Mouse (Mus musculus) kidney, embryonic 16.5 days (tissue): ENCODE measurements at regions not wholly inside any gene's neighbourhood (a gene's known extent, or its start where the extent isn't known, plus 50 kb on each side); places are given as distances from the start of the nearest gene placed in this dataset.

Experiments used
- ATAC-seq: fragments of 200-750 bp; cut with Nextera tagmentation; 2 replicates; pipeline ENCODE4 v1.8.0; 2017; ENCODE audit warnings: moderate TSS enrichment; ENCODE audit not compliant: low FRiP score, low TSS enrichment
- H3K27ac ChIP-seq: fragments of 300-500 bp; sonication (generic); 2 replicates; pipeline ENCODE4 v1.5.1; 2014; ENCODE audit warnings: low read length
- H3K27me3 ChIP-seq: fragments of 300-500 bp; sonication (generic); 2 replicates; pipeline ENCODE4 v1.6.1; 2014; ENCODE audit warnings: low read length, control low read depth, mixed read lengths; ENCODE audit not compliant: insufficient read depth
- H3K36me3 ChIP-seq: fragments of 300-500 bp; sonication (generic); 2 replicates; pipeline ENCODE4 v1.6.1; 2014; ENCODE audit warnings: low read length, control low read depth, mixed read lengths; ENCODE audit not compliant: insufficient read depth
- H3K4me1 ChIP-seq: fragments of 300-500 bp; sonication (generic); 2 replicates; pipeline ENCODE4 v1.6.1; 2014; ENCODE audit warnings: low read length, control low read depth, mixed read lengths; ENCODE audit not compliant: insufficient read depth
- H3K4me2 ChIP-seq: fragments of 300-500 bp; sonication (generic); replicated peaks from 2 replicates; pipeline ENCODE4 v1.6.1; 2014; ENCODE audit warnings: low read depth, low read length
- H3K4me3 ChIP-seq: fragments of 300-500 bp; sonication (generic); 2 replicates; pipeline ENCODE4 v1.5.1; 2014; ENCODE audit warnings: mild to moderate bottlenecking, low read length
- H3K9ac ChIP-seq: fragments of 300-500 bp; sonication (generic); replicated peaks from 2 replicates; pipeline ENCODE4 v1.6.1; 2014; ENCODE audit warnings: low read length
- H3K9me3 ChIP-seq: fragments of 300-500 bp; sonication (generic); 2 replicates; pipeline ENCODE4 v1.6.1; 2016; ENCODE audit warnings: low read length, control low read depth
- WGBS: fragments of 180-500 bp; shearing (Covaris S2); extraction: QIAGEN DNeasy Blood & Tissue Kit; methylation state at CpG from one replicate; pipeline ENCODE4 v1.1.7; 2014; 5-methylcytosine and 5-hydroxymethylcytosine counted together

DNA sequence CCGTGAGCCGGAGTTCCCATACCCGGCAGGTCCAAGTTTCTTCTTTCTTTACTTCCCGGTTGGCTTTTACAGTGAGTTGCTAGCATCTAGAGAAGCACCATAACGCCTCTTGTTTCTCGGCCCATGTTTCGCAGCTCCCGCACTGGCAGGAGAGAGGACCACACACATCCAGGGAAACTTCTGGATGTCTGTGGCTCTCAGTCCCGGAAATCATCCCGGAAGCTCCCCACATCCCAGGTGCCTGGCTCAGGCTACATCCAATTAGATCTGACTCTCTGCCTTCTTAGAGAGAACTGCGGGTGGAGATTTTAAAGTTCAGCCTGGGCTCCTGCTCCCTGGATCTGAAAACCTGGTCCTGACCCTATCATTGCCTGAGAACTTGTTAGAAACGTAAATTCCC lies 146.8 kb upstream of the Mylip start:
- no peaks in the 10 kb centered on the region for H3K9me3 ChIP-seq
- no peak for ATAC-seq
- no peak overlapping the region for H3K4me3 ChIP-seq
- no peak overlapping the region for H3K4me2 ChIP-seq
- WGBS: 59% methylated on average over 12 of the region's 12 CpGs
- H3K9ac ChIP-seq: no peak overlapping the region
- 0 out of 2 replicates have a peak, but pooled peaks cover 2% of the 10 kb centered on the region for H3K27me3 ChIP-seq
- no peak overlapping the region for H3K27ac ChIP-seq
- no peaks in the 10 kb centered on the region for H3K36me3 ChIP-seq
- H3K4me1 ChIP-seq: peaks cover 13% of the 10 kb centered on the region

DNA sequence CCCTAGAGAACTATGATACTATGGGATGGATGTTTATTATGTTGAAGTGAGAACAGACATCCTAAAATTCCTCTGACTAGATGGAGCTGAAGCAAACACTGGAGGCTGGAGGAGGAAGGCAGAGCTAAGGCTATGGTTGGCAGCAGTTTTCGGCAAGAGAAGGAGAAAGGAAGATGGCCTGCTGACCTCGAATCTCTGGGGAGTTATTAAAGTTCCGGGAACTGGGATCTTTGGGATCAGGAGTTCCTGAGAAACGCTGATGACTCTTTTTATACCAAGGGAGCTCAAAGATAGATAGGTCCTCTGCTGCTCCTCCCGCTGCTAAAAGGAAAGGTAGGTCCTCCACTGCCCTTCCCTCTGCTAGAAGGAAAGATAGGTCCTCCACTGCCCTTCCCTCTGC lies 143.9 kb upstream of the Mylip start:
- ATAC-seq: no peak

DNA sequence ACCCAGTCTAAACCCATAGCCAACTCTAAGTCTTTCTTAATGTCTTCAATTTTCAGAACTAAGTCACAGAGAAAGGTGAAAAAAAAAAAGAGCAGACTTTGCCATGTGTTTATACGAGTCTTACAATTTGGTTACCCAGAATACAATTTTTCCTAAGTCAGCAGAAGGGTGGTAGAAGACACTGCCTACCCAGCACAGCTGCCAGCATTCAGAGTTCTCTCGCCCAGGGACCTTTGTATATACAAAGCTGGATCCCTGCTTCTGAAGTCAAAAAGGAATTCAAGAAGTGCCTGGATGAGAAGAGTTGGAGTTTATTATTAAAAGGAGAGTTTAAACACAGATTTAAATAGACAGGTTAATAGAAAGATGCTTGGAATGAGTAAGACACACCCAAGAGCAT lies 143.2 kb upstream of the Mylip start:
- H3K9ac ChIP-seq: no peak overlapping the region
- H3K9me3 ChIP-seq: no peaks in the 10 kb centered on the region
- H3K27me3 ChIP-seq: 0 out of 2 replicates have a peak, but pooled peaks cover 2% of the 10 kb centered on the region
- peaks cover 6% of the 10 kb centered on the region for H3K4me1 ChIP-seq
- no peak overlapping the region for H3K27ac ChIP-seq
- ATAC-seq: no peak
- H3K4me2 ChIP-seq: no peak overlapping the region
- H3K4me3 ChIP-seq: no peak overlapping the region
- WGBS: 73% methylated on average over 2 of the region's 2 CpGs
- H3K36me3 ChIP-seq: no peaks in the 10 kb centered on the region

More for the DNA sequence above, 143.9 kb upstream of the Mylip start:
- H3K27me3 ChIP-seq: 0 out of 2 replicates have a peak, but pooled peaks cover 2% of the 10 kb centered on the region
- 43% methylated on average over 5 of the region's 5 CpGs for WGBS
- H3K4me3 ChIP-seq: no peak overlapping the region
- peaks cover 6% of the 10 kb centered on the region for H3K4me1 ChIP-seq
- H3K9ac ChIP-seq: no peak overlapping the region
- no peak overlapping the region for H3K4me2 ChIP-seq
- no peaks in the 10 kb centered on the region for H3K9me3 ChIP-seq
- no peak overlapping the region for H3K27ac ChIP-seq
- H3K36me3 ChIP-seq: no peaks in the 10 kb centered on the region

DNA sequence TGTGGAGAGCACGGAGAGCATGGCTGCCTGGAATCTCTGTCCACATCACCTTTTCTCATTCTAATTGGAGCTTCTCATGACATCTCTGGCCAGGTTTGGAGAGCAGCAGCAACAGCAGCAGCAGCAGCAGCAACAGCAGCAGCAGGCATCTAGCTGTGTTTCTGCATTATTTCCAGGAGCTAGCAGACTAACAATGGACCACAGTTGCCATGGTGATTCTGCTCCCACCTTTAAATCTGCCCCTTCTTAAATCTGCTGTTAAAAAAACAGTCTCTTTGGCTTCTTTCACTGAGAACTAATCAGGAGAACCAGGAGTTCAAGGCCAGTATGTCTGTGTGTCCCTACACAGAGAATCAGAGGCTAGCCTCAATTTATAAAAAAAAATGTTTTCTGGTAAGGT lies 139.5 kb upstream of the Mylip start:
- Histone ChIP-seq H3K36me3 (no peaks in the 10 kb centered on the region), H3K4me3 (no peak overlapping the region), H3K9ac (no peak overlapping the region), H3K27ac (no peak overlapping the region), H3K4me1 (no peaks in the 10 kb centered on the region; the same call in 1 of the 2 replicates), H3K4me2 (no peak overlapping the region), H3K9me3 (no peaks in the 10 kb centered on the region), H3K27me3 (no peaks in the 10 kb centered on the region)
- WGBS: 58% methylated on average over 1 of the region's 1 CpGs
- no peak for ATAC-seq

DNA sequence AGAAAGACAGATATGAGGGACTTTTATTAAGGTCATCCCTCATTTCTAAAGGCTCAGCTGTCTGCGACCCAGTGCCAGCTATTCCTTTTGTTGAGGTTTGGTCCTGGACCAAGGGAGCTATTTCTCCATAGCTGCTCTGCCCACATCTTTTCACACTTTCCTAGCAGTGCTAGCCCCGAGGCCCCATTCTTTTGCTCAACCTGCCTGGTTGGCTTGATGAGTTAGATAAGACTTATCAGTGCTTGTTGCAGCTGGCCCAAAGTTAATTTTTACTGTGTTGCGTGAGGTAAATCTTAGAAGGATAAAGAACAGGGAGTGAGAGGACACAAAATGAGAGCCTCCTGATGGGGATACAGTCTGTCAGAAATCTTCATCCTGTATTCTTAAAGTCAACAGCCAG lies 138.5 kb upstream of the Mylip start:
- no peaks in the 10 kb centered on the region for H3K36me3 ChIP-seq
- WGBS: 57% methylated on average over 3 of the region's 3 CpGs
- no peak for ATAC-seq

DNA sequence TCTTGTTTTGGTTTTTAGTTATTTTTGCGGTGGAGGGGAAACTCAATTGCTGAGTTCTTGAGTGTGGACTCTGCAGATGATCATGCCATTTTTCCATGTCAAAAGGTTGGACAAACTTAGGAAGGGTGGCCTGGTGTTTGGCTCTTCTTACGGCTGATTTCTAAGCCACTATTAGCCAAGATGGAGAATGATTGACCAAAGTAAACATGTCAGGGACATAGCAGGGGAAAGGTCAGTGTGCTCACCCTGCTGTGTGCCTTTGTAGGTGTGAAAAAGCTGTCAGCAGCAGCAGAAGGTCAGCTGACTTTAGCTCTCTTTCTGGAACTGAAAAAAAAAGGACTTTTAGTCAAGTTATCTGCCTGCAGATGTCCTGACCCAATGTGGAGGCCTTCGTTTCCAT lies 137.4 kb upstream of the Mylip start:
- Histone ChIP-seq H3K36me3 (no peaks in the 10 kb centered on the region), H3K27me3 (no peaks in the 10 kb centered on the region), H3K9ac (no peak overlapping the region), H3K27ac (no peak overlapping the region), H3K4me3 (no peak overlapping the region), H3K4me1 (no peaks in the 10 kb centered on the region; the same call in 1 of the 2 replicates), H3K4me2 (no peak overlapping the region), H3K9me3 (no peaks in the 10 kb centered on the region)
- ATAC-seq: no peak
- WGBS: 44% methylated on average over 3 of the region's 3 CpGs

More for the DNA sequence above, 138.5 kb upstream of the Mylip start:
- Histone ChIP-seq H3K4me3 (no peak overlapping the region), H3K4me2 (no peak overlapping the region), H3K27me3 (no peaks in the 10 kb centered on the region), H3K27ac (no peak overlapping the region), H3K4me1 (no peaks in the 10 kb centered on the region; the same call in 1 of the 2 replicates), H3K9ac (no peak overlapping the region), H3K9me3 (no peaks in the 10 kb centered on the region)

DNA sequence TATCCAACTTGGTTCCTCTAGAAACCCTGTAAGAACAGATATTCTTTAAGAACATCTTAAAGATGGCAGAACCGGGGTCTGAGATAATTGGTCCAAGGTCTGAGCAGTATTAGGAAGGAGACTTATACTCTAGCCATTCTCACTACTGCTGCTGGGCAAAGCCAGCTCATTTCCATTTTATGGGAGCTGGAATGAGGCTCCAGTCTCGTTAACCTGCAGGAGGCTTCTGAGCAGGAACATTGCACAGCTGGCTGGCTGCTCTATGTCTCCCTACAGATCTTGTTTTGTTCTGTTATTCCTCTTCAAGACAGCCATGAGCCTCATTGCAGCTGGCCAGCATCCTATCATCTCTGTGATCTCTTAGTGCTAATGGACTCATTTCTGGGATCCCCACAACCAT lies 136.3 kb upstream of the Mylip start:
- Histone ChIP-seq H3K27ac (no peak overlapping the region), H3K4me3 (no peak overlapping the region), H3K9me3 (no peaks in the 10 kb centered on the region), H3K27me3 (no peaks in the 10 kb centered on the region), H3K4me1 (no peaks in the 10 kb centered on the region; the same call in 1 of the 2 replicates), H3K36me3 (no peaks in the 10 kb centered on the region), H3K4me2 (no peak overlapping the region), H3K9ac (no peak overlapping the region)
- 36% methylated on average over 2 of the region's 2 CpGs for WGBS
- ATAC-seq: no peak

DNA sequence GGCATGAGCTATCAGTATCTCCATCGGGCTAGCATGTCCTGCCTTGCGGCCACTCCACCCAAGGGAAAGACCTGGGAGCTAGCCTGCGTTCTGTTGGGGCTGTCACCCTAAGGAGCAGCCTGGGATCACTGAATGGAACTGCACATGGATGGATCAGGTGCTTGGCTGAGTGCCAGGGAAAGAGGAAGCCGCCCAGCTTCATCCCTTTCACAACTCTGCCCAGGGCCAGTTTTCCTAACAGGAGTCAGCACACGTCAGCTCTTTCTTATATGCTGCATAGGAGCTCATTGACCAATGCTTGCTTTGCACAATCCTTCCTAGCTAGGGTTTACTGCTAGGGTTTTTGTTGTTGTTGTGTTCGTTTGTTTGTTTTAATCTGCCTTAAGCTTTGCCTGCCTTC lies 134.3 kb upstream of the Mylip start:
- whole genome bisulfite sequencing: 74% methylated on average over 6 of the region's 6 CpGs
- Histone ChIP-seq H3K4me3 (no peak overlapping the region), H3K27ac (no peak overlapping the region), H3K27me3 (no peaks in the 10 kb centered on the region), H3K9ac (no peak overlapping the region), H3K4me2 (no peak overlapping the region), H3K36me3 (no peaks in the 10 kb centered on the region), H3K4me1 (no peaks in the 10 kb centered on the region; the same call in 1 of the 2 replicates), H3K9me3 (no peaks in the 10 kb centered on the region)
- ATAC-seq: no peak

DNA sequence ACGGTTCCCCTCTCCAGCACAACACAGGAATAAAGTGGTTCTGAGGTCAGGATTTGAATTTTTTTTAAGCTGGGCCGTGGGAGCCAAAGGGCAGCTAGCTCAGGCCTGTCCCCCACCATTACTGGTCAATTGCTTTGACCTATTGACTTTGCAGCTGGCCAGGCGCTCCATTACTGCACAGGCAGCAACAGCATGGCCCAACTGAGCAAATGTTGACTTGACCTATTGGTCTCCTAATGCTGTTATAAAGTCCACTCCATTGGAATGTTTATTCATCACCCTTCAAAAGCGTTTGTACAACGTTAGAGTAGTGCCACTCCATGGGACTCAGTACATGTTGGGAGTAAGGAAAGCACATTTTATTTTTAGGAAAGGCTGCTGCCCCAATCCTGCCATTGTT lies 127.5 kb upstream of the Mylip start:
- no peak for ATAC-seq
- Histone ChIP-seq H3K9ac (no peak overlapping the region), H3K9me3 (no peaks in the 10 kb centered on the region), H3K36me3 (no peaks in the 10 kb centered on the region), H3K27ac (no peak overlapping the region), H3K4me3 (no peak overlapping the region), H3K27me3 (no peaks in the 10 kb centered on the region), H3K4me2 (no peak overlapping the region), H3K4me1 (peaks cover 3% of the 10 kb centered on the region; the same call in 1 of the 2 replicates)
- 15% methylated on average over 5 of the region's 5 CpGs for WGBS

DNA sequence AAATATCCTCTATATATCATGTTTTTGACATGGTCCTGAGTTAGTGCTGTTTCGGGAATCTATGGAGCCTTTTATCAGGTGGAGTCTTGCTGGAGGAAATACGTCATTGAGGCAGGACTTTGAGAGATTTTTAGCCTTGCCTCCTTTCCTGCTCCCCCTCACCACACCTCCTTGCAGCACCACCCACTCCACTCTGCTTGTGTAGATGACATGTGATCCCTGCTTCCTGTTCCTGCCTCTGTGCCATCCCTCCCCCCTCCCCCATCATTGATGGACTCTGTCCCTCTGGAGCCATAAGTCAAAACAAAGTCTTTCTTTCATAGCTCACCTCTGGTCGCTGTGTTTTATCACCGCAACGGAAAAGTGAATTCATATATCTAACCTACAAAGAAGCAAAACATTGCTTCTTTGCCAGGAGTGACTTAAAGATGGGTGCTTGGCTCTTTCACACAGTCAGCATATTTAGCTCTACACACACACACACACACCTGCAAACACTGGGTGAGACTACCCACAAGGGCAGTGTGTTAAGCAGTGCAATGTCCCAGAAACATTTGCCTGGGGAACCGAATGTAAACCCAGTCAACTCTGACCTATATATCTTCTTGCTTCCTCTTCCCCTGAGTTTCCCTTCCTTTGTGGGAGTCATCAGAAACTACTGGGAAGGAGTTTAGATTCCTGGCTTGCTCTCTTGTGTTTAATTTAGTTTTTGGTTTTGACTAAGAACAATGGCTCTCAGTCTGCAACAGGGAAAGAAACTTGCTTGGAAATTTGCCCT lies 123.1 kb upstream of the Mylip start:
- no peaks in the 10 kb centered on the region for H3K9me3 ChIP-seq
- H3K27me3 ChIP-seq: no peaks in the 10 kb centered on the region
- 66% methylated on average over 6 of the region's 6 CpGs for WGBS
- no peak for ATAC-seq
- H3K4me2 ChIP-seq: no peak overlapping the region
- no peaks in the 10 kb centered on the region for H3K36me3 ChIP-seq
- H3K27ac ChIP-seq: 0 out of 2 replicates have a peak overlapping the region, but pooled peaks have one; percentile 7
- H3K4me1 ChIP-seq: peaks cover 3% of the 10 kb centered on the region; the same call in 1 of the 2 replicates
- no peak overlapping the region for H3K4me3 ChIP-seq
- no peak overlapping the region for H3K9ac ChIP-seq
